Mouse (Mus musculus) embryo, embryonic 9.5 days (tissue): Measurements from ENCODE around the gene Kctd13.

Experiments used
- DNase-seq: peaks from one replicate; pipeline ENCODE4 v3.0.0-alpha.2; 2017; ENCODE audit errors: extremely low spot score

Kctd13 gene

DNA sequence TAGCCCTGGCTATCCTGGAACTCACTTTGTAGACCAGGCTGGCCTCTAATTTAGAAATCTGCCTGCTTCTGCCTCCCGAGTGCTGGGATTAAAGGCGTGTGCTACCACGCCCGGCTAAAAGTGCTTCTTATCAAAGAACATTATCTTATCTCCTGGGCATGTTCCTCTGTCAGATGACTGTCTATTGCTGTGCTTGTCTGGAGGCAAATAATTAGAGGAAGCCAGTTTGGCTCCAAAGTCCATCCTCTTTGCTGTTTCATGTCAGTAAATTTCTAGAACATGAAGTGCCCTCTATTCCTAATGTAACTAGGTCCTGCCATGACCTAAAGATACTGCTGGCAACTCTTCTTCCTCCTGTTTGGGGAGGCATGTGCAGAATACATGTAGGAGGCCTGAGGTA is 53.4 kb downstream of the Kctd13 start:
- DNase-seq, result no peak

DNA sequence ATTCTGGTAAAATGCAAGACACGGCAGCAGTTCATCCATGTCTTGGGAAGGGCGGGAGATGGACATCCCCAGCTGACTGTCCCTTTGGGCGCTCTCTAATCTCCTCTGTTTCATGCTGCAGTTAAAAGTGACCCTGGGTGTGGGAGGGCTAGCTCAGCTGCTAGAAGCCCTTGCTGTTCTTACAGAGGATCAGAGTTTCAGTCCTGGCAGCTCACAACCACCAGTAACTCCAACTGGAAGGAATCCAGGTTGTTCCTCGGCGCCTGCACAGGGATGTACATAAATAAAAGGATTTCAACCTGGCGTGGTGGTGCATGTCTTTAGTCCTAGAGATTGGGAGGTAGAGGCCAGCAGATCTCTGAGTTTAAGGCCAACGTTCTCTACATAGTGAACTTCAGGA is 54.4 kb downstream of the Kctd13 start:
- DNase-seq, result no peak

DNA sequence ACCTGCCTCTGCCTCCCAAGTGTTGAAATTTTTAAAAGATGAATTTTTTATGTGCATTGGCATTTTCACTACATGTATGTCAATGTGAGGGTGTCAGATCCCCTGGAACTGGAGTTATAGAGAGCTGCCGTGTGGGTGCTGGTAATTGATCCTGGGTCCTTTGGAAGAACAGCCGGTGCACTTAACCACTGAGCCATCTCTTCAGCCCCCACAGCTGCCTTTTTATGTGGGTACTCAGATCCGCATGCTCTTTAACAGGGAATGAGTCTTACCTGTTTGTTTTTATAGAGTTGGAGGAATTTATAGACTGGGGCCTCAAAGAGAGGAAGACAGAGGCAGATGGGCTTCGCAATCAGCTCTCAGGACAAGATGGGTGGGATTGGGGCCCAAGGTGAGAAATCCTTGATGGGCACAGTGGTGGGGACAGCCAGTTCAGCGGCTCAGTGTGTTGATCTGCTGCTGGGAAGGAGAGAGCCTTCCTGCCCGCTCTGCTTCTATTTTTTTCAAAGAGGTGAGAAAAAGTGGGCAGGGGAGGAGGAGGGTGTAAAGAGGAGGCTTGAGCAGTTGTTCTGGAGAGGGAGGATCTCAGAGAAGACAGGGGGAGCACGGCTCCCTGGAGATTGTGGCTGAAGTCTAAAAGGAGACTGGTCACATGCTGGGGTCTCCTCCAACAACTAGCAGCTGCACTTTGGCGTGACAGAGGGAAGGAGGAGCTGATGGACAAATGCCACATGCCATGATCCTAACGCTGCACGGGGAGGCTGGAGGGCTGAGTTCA is 56.2 kb downstream of the Kctd13 start:
- DNase-seq, result no peak

DNA sequence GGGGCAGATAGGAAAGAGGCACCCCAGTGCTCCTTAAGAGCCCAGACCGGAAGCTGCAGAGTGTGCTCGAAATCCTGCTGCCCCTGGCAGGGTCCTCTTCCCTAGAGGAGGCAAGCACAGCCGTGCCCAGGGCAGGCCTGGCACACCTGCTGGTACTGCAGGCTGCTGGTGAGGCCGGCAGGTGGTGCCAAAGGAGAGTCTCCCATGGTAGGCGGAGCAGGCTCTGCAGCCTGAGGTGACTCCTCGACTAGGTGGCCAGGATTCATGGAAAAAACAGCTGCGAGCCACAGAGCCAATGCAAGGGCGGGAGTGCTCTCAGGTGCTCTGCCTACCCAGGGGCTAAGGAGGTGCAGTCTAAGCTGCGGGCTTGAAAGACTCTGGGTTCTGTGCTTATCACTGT is 57.6 kb downstream of the Kctd13 start:
- no peak for DNase-seq

DNA sequence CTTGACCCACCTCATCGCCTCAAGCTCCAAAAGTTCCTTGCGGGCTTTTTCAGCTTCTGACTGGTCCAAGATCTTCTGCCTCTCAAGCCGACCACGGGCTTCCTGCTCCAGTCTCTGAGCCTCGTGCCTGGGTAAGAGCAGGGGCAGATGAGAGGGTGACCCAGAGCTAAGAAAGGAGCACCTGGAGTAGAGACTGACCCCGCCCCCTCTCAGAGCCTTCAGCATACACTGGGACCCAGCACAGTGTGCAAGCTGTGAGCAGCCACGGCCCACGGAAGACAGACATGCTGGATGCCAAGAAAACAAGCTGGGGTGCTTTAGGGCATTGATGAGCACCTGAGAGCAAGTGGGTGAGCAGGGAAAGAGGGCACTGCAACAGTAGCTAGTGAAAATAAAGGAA is 60.1 kb downstream of the Kctd13 start:
- DNase-seq, result no peak
